Mouse (Mus musculus) olfactory bulb, adult 2 months (tissue): ENCODE results near the gene Drc1.

Experiments used
- CTCF ChIP-seq: fragments of 200-500 bp; IDR thresholded peaks from 2 replicates; pipeline ENCODE4 v1.5.1; 2012; ENCODE audit warnings: low read depth, mild to moderate bottlenecking, low read length, moderate library complexity; ENCODE audit not compliant: insufficient read depth
- POLR2A ChIP-seq: fragments of 200-500 bp; IDR thresholded peaks from 2 replicates; pipeline ENCODE4 v1.6.1; 2012; ENCODE audit warnings: mild to moderate bottlenecking, low read depth, low read length, moderate library complexity; ENCODE audit not compliant: insufficient read depth

- TF ChIP-seq POLR2A (no peak), CTCF (no peak)
These were observed 33.5 kb upstream of the Drc1 start for GRCm38 (mm10) chr5:30247666-30248065.
